Mouse (Mus musculus): Measurements from ENCODE around the gene Kif3b. TPM values are rescaled to one million over a fixed set of nuclear protein-coding genes. Genes with fewer than 3 reads are reported as not detected.

Gene Kif3b
- total RNA-seq, 4 experiments from 2014 or later = 28.7 to 34.4 (median 32.1) TPM

- DNase-seq = no peak
These were observed 7.2 kb downstream of the Kif3b start for GRCm38 (mm10) chr2:153298460-153298859.

DNA sequence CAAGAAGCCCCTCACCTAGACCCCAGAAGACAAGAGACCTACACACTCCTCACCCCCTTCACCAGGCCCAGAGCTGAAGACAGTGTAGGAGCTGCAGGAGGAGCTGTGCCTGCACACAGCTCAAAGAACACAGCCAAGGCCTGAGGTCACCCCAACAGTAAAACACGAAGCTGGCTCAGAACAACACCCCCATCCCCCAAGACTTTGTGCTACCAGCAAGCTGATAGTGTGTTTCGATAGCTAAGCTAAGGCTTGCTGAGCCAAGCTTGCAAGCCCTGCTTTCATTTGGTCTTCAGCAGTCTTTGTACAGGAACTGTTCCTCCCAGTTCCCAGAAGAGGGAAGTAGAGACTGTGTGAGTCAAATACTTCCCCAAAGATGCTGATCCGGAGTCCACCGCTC is 7.7 kb downstream of the Kif3b start:
- no peak for DNase-seq

GRCm38 (mm10) chr2:153301123-153301522 is 9.9 kb downstream of the Kif3b start:
- DNase-seq = no peak

DNA sequence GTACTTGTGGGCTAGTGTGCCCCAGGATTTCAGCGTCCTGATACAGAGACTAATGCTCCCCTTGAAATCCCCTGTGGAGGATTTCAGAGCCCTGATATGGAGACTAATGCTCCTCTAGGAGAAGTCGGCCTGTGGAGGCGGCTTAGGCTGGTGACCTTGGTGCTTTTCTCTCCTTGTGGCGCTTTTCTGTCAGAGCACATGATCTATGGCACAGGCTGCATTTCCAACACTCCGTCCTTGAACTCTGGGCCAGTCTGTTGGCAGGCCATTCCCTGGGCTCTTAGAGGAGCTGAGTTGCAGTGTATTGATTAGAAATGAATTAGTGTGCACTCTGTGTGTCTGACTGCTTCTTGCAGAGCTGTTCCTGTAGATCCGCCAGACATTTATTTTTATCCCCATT is 14.0 kb downstream of the Kif3b start:
- peak; percentile 87 for DNase-seq

GRCm38 (mm10) chr2:153308586-153308985 is 17.4 kb downstream of the Kif3b start:
- no peak for DNase-seq

DNA sequence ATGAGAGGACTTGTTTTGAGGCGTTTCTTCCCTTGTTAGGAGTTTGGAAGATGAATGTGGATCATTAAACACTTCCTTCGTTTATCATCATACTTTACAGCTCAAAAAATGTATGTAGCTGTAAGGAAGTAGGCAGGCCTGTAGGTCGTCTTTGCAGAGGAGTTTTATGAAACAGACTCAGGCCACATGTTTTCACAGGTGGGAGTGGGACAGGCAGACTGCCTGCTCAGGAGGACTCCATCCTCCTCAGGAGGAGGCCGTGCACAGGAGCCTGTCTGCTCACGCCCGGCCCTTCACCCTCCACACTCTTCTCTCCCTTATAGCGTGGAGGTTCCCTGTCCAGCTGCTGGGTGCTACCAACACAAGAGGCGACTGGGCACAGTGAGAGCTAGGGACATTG is 17.9 kb downstream of the Kif3b start:
- no peak for DNase-seq

GRCm38 (mm10) chr2:153310228-153310627 is 19.0 kb downstream of the Kif3b start:
- DNase-seq = no peak

DNA sequence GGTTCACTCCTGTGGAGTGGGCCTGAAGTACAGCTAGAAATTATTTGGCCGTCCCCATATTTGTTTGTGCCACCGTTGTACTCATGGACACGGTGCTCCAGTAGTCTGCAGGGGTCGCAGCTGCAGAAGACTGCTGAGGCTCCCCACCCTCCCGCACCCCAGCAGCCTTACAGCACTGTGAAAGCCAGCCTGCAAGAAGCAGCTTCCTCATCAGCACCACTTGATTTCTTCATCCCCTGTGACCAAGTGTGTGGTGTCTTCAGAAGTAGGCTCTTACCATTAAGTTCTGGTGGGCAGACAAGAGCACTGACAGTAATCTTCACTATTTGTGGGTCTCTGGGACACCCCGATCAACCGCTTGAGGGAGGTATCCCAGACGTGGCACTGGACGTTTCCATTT is 21.7 kb downstream of the Kif3b start:
- DNase-seq = no peak

GRCm38 (mm10) chr2:153318408-153318807 is 27.2 kb downstream of the Kif3b start:
- DNase-seq = no peak

- no peak for DNase-seq
These were observed 27.9 kb downstream of the Kif3b start for GRCm38 (mm10) chr2:153319036-153319643.

- DNase-seq = no peak
These were observed 34.6 kb downstream of the Kif3b start for GRCm38 (mm10) chr2:153325706-153326376.

GRCm38 (mm10) chr2:153332271-153332670 is 41.1 kb downstream of the Kif3b start:
- no peak for DNase-seq

- no peak for DNase-seq
These were observed 41.8 kb downstream of the Kif3b start for GRCm38 (mm10) chr2:153332981-153333380.

DNA sequence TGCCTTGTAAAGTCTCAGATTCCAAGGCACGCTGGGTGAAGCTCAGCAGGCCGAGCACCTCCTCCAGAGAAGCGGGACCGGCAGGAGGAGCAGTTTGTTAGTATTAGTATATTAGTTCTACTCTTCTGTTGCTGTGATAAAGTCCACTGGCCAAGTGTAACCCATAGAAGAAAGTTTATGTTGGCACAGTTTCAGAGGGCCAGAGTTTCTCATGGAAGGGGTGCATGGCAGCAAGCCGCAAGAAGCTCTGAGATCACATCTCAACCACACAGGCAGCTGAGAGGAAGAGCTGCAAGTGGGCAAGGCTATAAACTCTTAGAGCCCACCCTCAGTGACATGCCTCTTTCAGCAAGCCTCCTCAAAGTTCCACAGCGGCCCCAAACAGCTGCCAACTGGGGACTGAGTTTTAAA is 42.6 kb downstream of the Kif3b start:
- DNase-seq = no peak

DNA sequence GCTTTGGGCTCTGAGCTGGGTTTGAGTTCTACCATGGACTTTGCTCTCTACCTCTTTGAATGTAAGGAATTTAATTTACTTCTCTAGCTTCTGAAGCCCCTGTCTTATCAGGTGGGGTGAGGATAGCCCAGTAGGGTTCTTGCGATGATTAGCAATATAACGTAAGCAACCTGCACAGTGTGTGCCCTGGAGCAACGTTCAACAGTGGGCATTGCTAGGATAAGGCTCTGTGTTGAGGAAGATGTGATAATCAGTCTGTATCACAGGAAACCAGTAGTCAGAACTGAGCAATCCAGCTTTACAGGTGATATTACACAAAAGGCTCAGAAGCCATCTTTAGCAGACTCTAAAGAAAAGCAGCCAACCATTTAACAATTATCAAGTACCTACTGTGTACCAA is 43.1 kb downstream of the Kif3b start:
- DNase-seq = no peak

- DNase-seq = no peak
These were observed 44.9 kb downstream of the Kif3b start for GRCm38 (mm10) chr2:153336117-153336516.

GRCm38 (mm10) chr2:153338361-153339350 is 47.4 kb downstream of the Kif3b start:
- no peak for DNase-seq

DNA sequence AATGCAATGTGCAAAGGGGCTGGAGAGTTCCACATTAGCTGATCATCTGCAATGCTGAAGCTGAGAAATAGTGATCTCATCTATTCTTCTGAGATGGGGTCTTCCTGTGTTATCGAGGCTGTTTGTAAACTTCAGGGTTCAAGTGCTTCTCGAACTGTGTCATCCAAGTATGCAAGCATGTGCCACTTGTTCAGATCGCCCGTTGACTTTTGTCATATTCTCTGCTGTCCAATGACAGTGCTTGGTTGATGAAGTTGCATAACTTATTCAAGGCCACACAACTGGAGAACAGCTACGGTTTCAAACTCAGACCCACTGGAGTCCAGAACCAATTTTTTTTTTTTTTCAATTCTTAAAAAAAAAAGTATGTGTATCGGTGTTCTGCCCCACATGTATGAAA is 51.0 kb downstream of the Kif3b start:
- DNase-seq = no peak

GRCm38 (mm10) chr2:153342602-153343001 is 51.4 kb downstream of the Kif3b start:
- DNase-seq = no peak

- DNase-seq = no peak
These were observed 52.0 kb downstream of the Kif3b start for GRCm38 (mm10) chr2:153343191-153343590.

DNA sequence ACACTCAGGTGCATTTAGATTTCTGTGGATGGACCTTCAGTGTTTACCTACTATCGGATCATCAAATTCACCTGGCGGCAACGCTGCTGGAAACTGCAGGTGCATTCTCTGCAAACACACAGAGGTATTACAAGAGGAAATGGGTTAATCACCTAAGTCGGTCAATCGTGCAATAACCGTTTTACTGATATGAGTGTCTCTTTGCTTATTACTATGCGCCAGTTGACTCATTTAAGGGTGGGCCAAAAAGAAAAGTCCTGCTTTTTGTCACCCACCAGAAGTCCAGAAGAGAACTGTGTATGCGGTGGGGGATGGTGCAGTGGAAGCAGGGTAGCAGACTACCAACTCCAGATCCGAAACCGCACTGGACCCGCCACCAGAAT is 53.8 kb downstream of the Kif3b start:
- no peak for DNase-seq

DNA sequence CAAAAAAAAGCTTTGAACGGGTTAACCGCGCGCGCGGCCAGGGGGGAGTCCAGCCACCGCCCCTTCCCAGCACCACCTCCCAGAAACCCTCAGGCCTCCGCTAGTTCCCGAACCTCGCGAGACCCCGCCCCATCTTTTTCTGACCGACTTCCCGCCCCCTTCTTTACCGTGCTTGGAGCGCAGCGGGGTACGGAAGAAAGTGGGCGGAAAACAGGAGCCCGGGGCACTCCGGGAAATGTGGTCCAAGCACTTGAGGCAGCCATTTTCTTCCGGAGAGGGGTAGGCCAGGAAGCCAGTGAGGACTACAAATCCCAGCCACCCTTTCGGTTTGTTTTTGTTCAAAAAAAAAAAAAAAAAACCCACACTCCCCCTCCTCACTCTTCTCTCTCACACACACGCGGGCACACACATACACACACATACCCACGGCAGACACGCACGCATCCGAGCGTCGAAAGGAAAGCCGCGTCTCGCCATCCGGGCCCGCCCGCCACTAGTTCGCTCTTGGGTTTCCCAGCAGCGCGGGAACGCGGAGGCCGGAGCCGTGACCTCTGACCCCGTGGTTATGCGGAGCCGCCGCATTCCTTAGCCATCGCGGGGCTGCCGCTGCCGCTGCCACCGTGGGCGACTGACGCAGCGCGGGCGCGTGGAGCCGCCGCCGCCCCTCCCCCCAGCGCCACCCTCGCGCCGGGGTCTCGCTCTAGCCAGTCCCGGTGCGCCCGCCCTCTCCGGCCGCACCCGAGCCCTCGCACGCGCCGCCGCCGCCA is 54.4 kb downstream of the Kif3b start, which contains the start of gene Asxl1:
Gene Asxl1 (plus strand): TSS at position 376 of the 767 bp plus-strand sequence.
- peak; percentile 98 for DNase-seq
